Mouse (Mus musculus) stomach, postnatal 0 days (tissue): ENCODE data around the gene Dnal1.

Source experiments
- CTCF ChIP-seq: IDR thresholded peaks from 2 replicates; pipeline ENCODE4 v1.5.1; 2016; ENCODE audit warnings: antibody characterized with exemption, low read depth, mild to moderate bottlenecking, moderate library complexity
- EP300 ChIP-seq: optimal IDR thresholded peaks from 2 replicates; pipeline ENCODE3; 2016; ENCODE audit warnings: antibody characterized with exemption

DNA sequence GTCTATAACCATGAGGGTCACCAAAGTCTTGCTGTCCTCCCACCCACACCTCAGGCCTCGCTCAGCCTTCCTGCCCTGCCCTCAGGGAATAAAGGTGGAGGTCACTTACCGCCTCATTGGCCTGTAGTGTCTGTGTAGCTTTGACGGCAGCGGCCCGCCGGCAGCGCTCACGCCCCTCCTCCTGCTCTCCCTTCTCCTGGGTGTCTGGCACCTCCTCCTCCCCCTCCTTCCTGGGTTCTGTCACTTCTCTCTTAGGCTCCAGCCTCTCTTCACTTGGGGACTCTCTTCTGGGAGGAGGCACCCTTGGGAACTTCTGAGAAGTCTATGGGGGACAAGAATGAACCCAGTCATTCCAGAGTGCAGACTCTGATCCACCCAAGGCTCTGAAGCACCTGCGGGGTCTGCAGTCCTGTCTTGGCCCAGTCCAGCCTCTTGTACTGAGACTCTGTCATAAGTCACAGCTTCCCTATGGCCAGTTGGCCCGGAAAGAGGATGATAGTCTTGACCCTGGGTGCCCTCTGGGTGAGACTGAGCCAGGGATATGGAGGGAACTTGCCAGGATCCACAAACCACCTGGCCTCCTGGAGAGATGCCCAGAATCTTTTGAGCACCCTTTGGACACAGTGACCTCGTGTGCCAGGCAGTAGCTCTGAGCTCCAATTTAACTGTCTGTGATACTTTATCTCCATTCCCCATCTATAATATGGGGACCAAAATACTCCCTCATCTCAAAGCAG lies 40.8 kb downstream of the Dnal1 start:
- TF ChIP-seq CTCF (no peak), EP300 (no peak)
